17 mouse cellular contexts compared by ENCODE assay signal in genomic region chr2:26319109-26319508, GRCm38 (mm10). TPM values are rescaled to one million over a fixed set of nuclear protein-coding genes. Genes with fewer than 3 reads are reported as not detected.
A peak's percentile ranks its signal among the peaks of the same experiment; 100 is the strongest.
DNase-seq lines count a peak whose midpoint lies in the region; ATAC-seq lines count a peak whose summit lies in the region.
"Had no signal": no experiment of that assay in that cellular context is flagged by ENCODE, and none has a peak within 500 bp of the region (broad histone marks: within the 10 kb centered on the region; RNA-seq: fewer than 3 reads in every experiment).

No protein-coding gene starts in this region.

- no peak for DNase-seq in heart, adult 9 months (ENCODE audit: low spot score in 2 of 2)
- no peak for DNase-seq in midbrain, embryonic 10.5 days (ENCODE audit: low spot score)
- DNase-seq in midbrain, embryonic 11.5 days (ENCODE audit: low spot score, missing footprints) = no peak
- no peak for DNase-seq in embryonic facial prominence, embryonic 10.5 days (ENCODE audit: low spot score)
- DNase-seq: forebrain, postnatal 0 days; heart, postnatal 36 days; kidney, postnatal 25 days; left cerebral cortex, postnatal 4 days; liver, embryonic 13.5 days; lung, postnatal 10 days had no signal

- H3K9ac ChIP-seq in heart, embryonic 13.5 days = 0 out of 2 replicates have a peak overlapping the region, but pooled peaks have one; percentile 33
- no peak overlapping the region for H3K9ac ChIP-seq in midbrain, embryonic 11.5 days (ENCODE audit: low read length)
- no peak overlapping the region for H3K9ac ChIP-seq in kidney, embryonic 14.5 days (ENCODE audit: low read depth, low read length)
- H3K9ac ChIP-seq: forebrain, postnatal 0 days; intestine, embryonic 15.5 days; liver, embryonic 13.5 days had no signal

- no peaks in the 10 kb centered on the region for H3K27me3 ChIP-seq in heart, embryonic 13.5 days (replicated peaks)
- H3K27me3 ChIP-seq in midbrain, embryonic 10.5 days (ENCODE audit: low read depth, poor library complexity, severe bottlenecking) = no peaks in the 10 kb centered on the region
- no peaks in the 10 kb centered on the region for H3K27me3 ChIP-seq in midbrain, embryonic 11.5 days (ENCODE audit: control insufficient read depth, insufficient read depth, low read length)
- H3K27me3 ChIP-seq in embryonic facial prominence, embryonic 10.5 days (replicated peaks; ENCODE audit: low read depth, poor library complexity, severe bottlenecking) = no peaks in the 10 kb centered on the region
- no peaks in the 10 kb centered on the region for H3K27me3 ChIP-seq in kidney, embryonic 14.5 days (ENCODE audit: control insufficient read depth, insufficient read depth, low read length)
- H3K27me3 ChIP-seq: intestine, embryonic 15.5 days had no signal

- no peaks in the 10 kb centered on the region for H3K9me3 ChIP-seq in heart, embryonic 13.5 days
- no peaks in the 10 kb centered on the region for H3K9me3 ChIP-seq in midbrain, embryonic 10.5 days (replicated peaks)
- no peaks in the 10 kb centered on the region for H3K9me3 ChIP-seq in midbrain, embryonic 11.5 days (ENCODE audit: control insufficient read depth, low read length)
- no peaks in the 10 kb centered on the region for H3K9me3 ChIP-seq in embryonic facial prominence, embryonic 10.5 days
- H3K9me3 ChIP-seq in kidney, embryonic 14.5 days (ENCODE audit: control insufficient read depth, low read length) = no peaks in the 10 kb centered on the region
- H3K9me3 ChIP-seq: G1E; intestine, embryonic 15.5 days; liver, embryonic 13.5 days had no signal

- ATAC-seq in heart, embryonic 13.5 days (ENCODE audit: extremely low read depth, insufficient number of reproducible peaks, low FRiP score, low TSS enrichment) = no peak
- no peak for ATAC-seq in midbrain, embryonic 11.5 days (ENCODE audit: low FRiP score)
- no peak for ATAC-seq in kidney, embryonic 14.5 days (ENCODE audit: low FRiP score, low TSS enrichment)
- no peak for ATAC-seq in monocyte, adult 5-6 weeks (replicated peaks; ENCODE audit: insufficient number of reproducible peaks, low FRiP score, low TSS enrichment, poor library complexity, severe bottlenecking)
- ATAC-seq: forebrain, postnatal 0 days; intestine, embryonic 15.5 days had no signal

- no peak overlapping the region for H3K4me2 ChIP-seq in heart, embryonic 13.5 days
- no peak overlapping the region for H3K4me2 ChIP-seq in midbrain, embryonic 11.5 days
- no peak overlapping the region for H3K4me2 ChIP-seq in kidney, embryonic 14.5 days (replicated peaks; ENCODE audit: low read depth, low read length)
- H3K4me2 ChIP-seq: intestine, embryonic 15.5 days; liver, embryonic 13.5 days had no signal

- WGBS in heart, embryonic 13.5 days = 81% methylated on average over 9 of the region's 9 CpGs
- 93% methylated on average over 9 of the region's 9 CpGs for WGBS in midbrain, embryonic 10.5 days
- 85% methylated on average over 9 of the region's 9 CpGs for WGBS in midbrain, embryonic 11.5 days
- 90% methylated on average over 9 of the region's 9 CpGs for WGBS in embryonic facial prominence, embryonic 10.5 days
- 87% methylated on average over 9 of the region's 9 CpGs for WGBS in kidney, embryonic 14.5 days

- peaks cover 75% of the 10 kb centered on the region for H3K4me1 ChIP-seq in heart, embryonic 13.5 days
- H3K4me1 ChIP-seq in midbrain, embryonic 10.5 days = peaks cover 64% of the 10 kb centered on the region
- peaks cover 28% of the 10 kb centered on the region for H3K4me1 ChIP-seq in midbrain, embryonic 11.5 days (ENCODE audit: control insufficient read depth, insufficient read depth, low read length)
- peaks cover 62% of the 10 kb centered on the region for H3K4me1 ChIP-seq in embryonic facial prominence, embryonic 10.5 days
- H3K4me1 ChIP-seq in kidney, embryonic 14.5 days (ENCODE audit: control insufficient read depth, insufficient read depth, low read length) = peaks cover 29% of the 10 kb centered on the region

- peaks cover 23% of the 10 kb centered on the region for H3K36me3 ChIP-seq in heart, embryonic 13.5 days
- peaks cover 61% of the 10 kb centered on the region for H3K36me3 ChIP-seq in midbrain, embryonic 10.5 days
- peaks cover 6% of the 10 kb centered on the region; the same call in 1 of the 2 replicates for H3K36me3 ChIP-seq in midbrain, embryonic 11.5 days (ENCODE audit: control insufficient read depth, insufficient read depth, low read length)
- H3K36me3 ChIP-seq in embryonic facial prominence, embryonic 10.5 days (replicated peaks) = peaks cover 67% of the 10 kb centered on the region
- peaks cover 20% of the 10 kb centered on the region for H3K36me3 ChIP-seq in kidney, embryonic 14.5 days (ENCODE audit: control insufficient read depth, insufficient read depth, low read length)
- H3K36me3 ChIP-seq: G1E; liver, embryonic 13.5 days had no signal

- no peak overlapping the region for H3K4me3 ChIP-seq in heart, embryonic 13.5 days
- 0 out of 2 replicates have a peak overlapping the region, but pooled peaks have one; percentile 14 for H3K4me3 ChIP-seq in midbrain, embryonic 10.5 days
- no peak overlapping the region for H3K4me3 ChIP-seq in midbrain, embryonic 11.5 days (ENCODE audit: low read depth, low read length)
- 0 out of 2 replicates have a peak overlapping the region, but pooled peaks have one; percentile 11 for H3K4me3 ChIP-seq in embryonic facial prominence, embryonic 10.5 days
- no peak overlapping the region for H3K4me3 ChIP-seq in kidney, embryonic 14.5 days (ENCODE audit: low read length)
- H3K4me3 ChIP-seq: intestine, embryonic 15.5 days; liver, embryonic 13.5 days had no signal

- H3K27ac ChIP-seq in heart, embryonic 13.5 days (replicated peaks) = no peak overlapping the region
- 0 out of 2 replicates have a peak overlapping the region, but pooled peaks have one; percentile 9 for H3K27ac ChIP-seq in midbrain, embryonic 10.5 days (replicated peaks)
- no peak overlapping the region for H3K27ac ChIP-seq in midbrain, embryonic 11.5 days (ENCODE audit: low read depth, low read length)
- no peak overlapping the region for H3K27ac ChIP-seq in embryonic facial prominence, embryonic 10.5 days (replicated peaks)
- no peak overlapping the region for H3K27ac ChIP-seq in kidney, embryonic 14.5 days (ENCODE audit: low read depth, low read length)
- H3K27ac ChIP-seq: intestine, embryonic 15.5 days; liver, embryonic 13.5 days had no signal

RNA-seq across cellular contexts. Expression of gene Gpsm1, which starts 3.8 kb away (rescaled TPM):
- 37.3 TPM in 2 replicates for polyA plus RNA-seq in heart, embryonic 13.5 days (2015; fragmentation: Nextera tagmentation; extraction: Ambion mirVana)
- polyA plus RNA-seq in midbrain, embryonic 10.5 days (2016; fragmentation: Nextera tagmentation; extraction: Ambion mirVana) = 87.6 and 103 TPM in 2 replicates
- 46.2 and 53.3 TPM in 2 replicates for polyA plus RNA-seq in midbrain, embryonic 11.5 days (2014; fragmentation: Nextera tagmentation; extraction: Ambion mirVana)
- 96.7 and 97.2 TPM in 2 replicates for polyA plus RNA-seq in embryonic facial prominence, embryonic 10.5 days (2016; fragmentation: Nextera tagmentation; extraction: Ambion mirVana)
- 25.7 and 27.1 TPM in 2 replicates for polyA plus RNA-seq in kidney, embryonic 14.5 days (2014; fragmentation: Nextera tagmentation; extraction: Ambion mirVana)
- 10.2 to 26.9 TPM (median 12.7 TPM) in 3 replicates for total RNA-seq in monocyte, adult 5-6 weeks (2017)

RNA-seq across cellular contexts. Expression of gene Ccdc187, which starts 24.8 kb away (rescaled TPM):
- polyA plus RNA-seq in heart, embryonic 13.5 days (2015; fragmentation: Nextera tagmentation; extraction: Ambion mirVana) = 0.10 and 0.24 TPM in 2 replicates
- 0.02 and 0.07 TPM in 2 replicates for polyA plus RNA-seq in midbrain, embryonic 10.5 days (2016; fragmentation: Nextera tagmentation; extraction: Ambion mirVana)
- polyA plus RNA-seq in midbrain, embryonic 11.5 days (2014; fragmentation: Nextera tagmentation; extraction: Ambion mirVana) = 0.05 and 0.10 TPM in 2 replicates
- polyA plus RNA-seq in embryonic facial prominence, embryonic 10.5 days (2016; fragmentation: Nextera tagmentation; extraction: Ambion mirVana) = 0.03 and 0.04 TPM in 2 replicates
- 0.04 TPM in 1 of 2 replicates, not detected in the other for polyA plus RNA-seq in kidney, embryonic 14.5 days (2014; fragmentation: Nextera tagmentation; extraction: Ambion mirVana)
- total RNA-seq in monocyte, adult 5-6 weeks (2017) = not detected in 3 replicates
- total RNA-seq: megakaryocyte-erythroid progenitor cell, adult 5-6 weeks had no signal
- polyA plus RNA-seq: G1E; neural tube, embryonic 11.5 days had no signal

RNA-seq across cellular contexts. Expression of gene Dnlz, which starts 32.8 kb away (rescaled TPM):
- 27.5 and 28.7 TPM in 2 replicates for polyA plus RNA-seq in heart, embryonic 13.5 days (2015; fragmentation: Nextera tagmentation; extraction: Ambion mirVana)
- polyA plus RNA-seq in midbrain, embryonic 10.5 days (2016; fragmentation: Nextera tagmentation; extraction: Ambion mirVana) = 35.1 and 39.2 TPM in 2 replicates
- polyA plus RNA-seq in midbrain, embryonic 11.5 days (2014; fragmentation: Nextera tagmentation; extraction: Ambion mirVana) = 29.5 and 35.0 TPM in 2 replicates
- 31.5 and 32.2 TPM in 2 replicates for polyA plus RNA-seq in embryonic facial prominence, embryonic 10.5 days (2016; fragmentation: Nextera tagmentation; extraction: Ambion mirVana)
- polyA plus RNA-seq in kidney, embryonic 14.5 days (2014; fragmentation: Nextera tagmentation; extraction: Ambion mirVana) = 27.4 and 33.3 TPM in 2 replicates
- total RNA-seq in monocyte, adult 5-6 weeks (2017) = 3.4 to 8.6 TPM (median 3.7 TPM) in 3 replicates

RNA-seq across cellular contexts. Expression of gene Card9, which starts 41.6 kb away (rescaled TPM):
- polyA plus RNA-seq in heart, embryonic 13.5 days (2015; fragmentation: Nextera tagmentation; extraction: Ambion mirVana) = 0.41 and 0.62 TPM in 2 replicates
- polyA plus RNA-seq in midbrain, embryonic 10.5 days (2016; fragmentation: Nextera tagmentation; extraction: Ambion mirVana) = 0.77 and 1.9 TPM in 2 replicates
- 0.99 and 1.1 TPM in 2 replicates for polyA plus RNA-seq in midbrain, embryonic 11.5 days (2014; fragmentation: Nextera tagmentation; extraction: Ambion mirVana)
- 0.87 and 0.96 TPM in 2 replicates for polyA plus RNA-seq in embryonic facial prominence, embryonic 10.5 days (2016; fragmentation: Nextera tagmentation; extraction: Ambion mirVana)
- 0.24 and 0.53 TPM in 2 replicates for polyA plus RNA-seq in kidney, embryonic 14.5 days (2014; fragmentation: Nextera tagmentation; extraction: Ambion mirVana)
- total RNA-seq in monocyte, adult 5-6 weeks (2017) = 82.3 to 116 TPM (median 106 TPM) in 3 replicates

Comparison
In these comparisons a context has a peak if more than half of its experiments do, and no peak if none do; other contexts are left out.
1. H3K4me3 ChIP-seq: peak in midbrain, embryonic 10.5 days (single experiment) and embryonic facial prominence, embryonic 10.5 days (single experiment); none in heart, embryonic 13.5 days (single experiment), midbrain, embryonic 11.5 days (single experiment) and kidney, embryonic 14.5 days (single experiment).